Mouse (Mus musculus) embryonic facial prominence, embryonic 14.5 days (tissue): Measurements from ENCODE around the gene Akr7a5. TPM values are rescaled to one million over a fixed set of nuclear protein-coding genes. Genes with fewer than 3 reads are reported as not detected.

Source experiments
- ATAC-seq: fragments of 200-750 bp; cut with Nextera tagmentation; 2 replicates; pipeline ENCODE4 v1.8.0; 2017; ENCODE audit warnings: low read depth, moderate number of reproducible peaks, moderate TSS enrichment
- DNase-seq: peaks from one replicate; pipeline ENCODE4 v3.0.0-alpha.2; 2015; ENCODE audit warnings: low spot score
- H3K27ac ChIP-seq: fragments of 300-500 bp; sonication (generic); replicated peaks from 2 replicates; pipeline ENCODE4 v1.5.1; 2014; ENCODE audit warnings: low read depth, mild to moderate bottlenecking, low read length, moderate library complexity
- H3K27me3 ChIP-seq: fragments of 300-500 bp; sonication (generic); replicated peaks from 2 replicates; pipeline ENCODE4 v1.6.1; 2014; ENCODE audit warnings: low read length; ENCODE audit not compliant: control insufficient read depth, insufficient read depth
- H3K36me3 ChIP-seq: fragments of 300-500 bp; sonication (generic); 2 replicates; pipeline ENCODE4 v1.6.1; 2014; ENCODE audit warnings: low read length, mixed read lengths; ENCODE audit not compliant: control insufficient read depth, insufficient read depth
- H3K4me1 ChIP-seq: fragments of 300-500 bp; sonication (generic); 2 replicates; pipeline ENCODE4 v1.6.1; 2014; ENCODE audit warnings: antibody characterized with exemption, low read length; ENCODE audit not compliant: control insufficient read depth, insufficient read depth
- H3K4me2 ChIP-seq: fragments of 300-500 bp; sonication (generic); 2 replicates; pipeline ENCODE4 v1.6.1; 2014; ENCODE audit warnings: low read depth, mild to moderate bottlenecking, low read length, moderate library complexity, mixed read lengths
- H3K4me3 ChIP-seq: fragments of 300-500 bp; sonication (generic); 2 replicates; pipeline ENCODE4 v1.5.1; 2014; ENCODE audit warnings: low read depth, mild to moderate bottlenecking, low read length
- H3K9ac ChIP-seq: fragments of 300-500 bp; sonication (generic); 2 replicates; pipeline ENCODE4 v1.6.1; 2014; ENCODE audit warnings: low read depth, mild to moderate bottlenecking, low read length, moderate library complexity, mixed read lengths
- H3K9me3 ChIP-seq: fragments of 300-500 bp; sonication (generic); 2 replicates; pipeline ENCODE4 v1.6.1; 2016; ENCODE audit warnings: low read length; ENCODE audit not compliant: control insufficient read depth
- WGBS: fragments of 180-500 bp; shearing (Covaris S2); extraction: QIAGEN DNeasy Blood & Tissue Kit; methylation state at CpG from one replicate; pipeline ENCODE4 v1.1.7; 2014; 5-methylcytosine and 5-hydroxymethylcytosine counted together
- polyA plus RNA-seq: library from polyadenylated mRNA; unstranded; fragments of >200 nt; fragmentation: Nextera tagmentation; extraction: Ambion mirVana; gene quantifications from 2 replicates; pipeline ENCODE4 v1.2.1, GENCODE M21; 2014

The Akr7a5 gene
- polyA plus RNA-seq, 1 experiment from 2014 or later: 68.6 TPM

GRCm38 (mm10) chr4:139287122-139287863 lies 23.3 kb upstream of the Akr7a5 start:
- peak; percentile 67 for DNase-seq
- Histone ChIP-seq H3K36me3 (peaks cover 78% of the 10 kb centered on the region), H3K27ac (no peak overlapping the region), H3K27me3 (no peaks in the 10 kb centered on the region), H3K9me3 (no peaks in the 10 kb centered on the region), H3K4me2 (no peak overlapping the region), H3K9ac (no peak overlapping the region), H3K4me3 (no peak overlapping the region), H3K4me1 (no peaks in the 10 kb centered on the region)
- 73% methylated on average over 18 of the region's 18 CpGs for WGBS
- ATAC-seq: no peak

- ATAC-seq (peak; percentile 41; the same call in 1 of the 2 replicates), DNase-seq (peak; percentile 51)
- no peaks in the 10 kb centered on the region for H3K9me3 ChIP-seq
- no peaks in the 10 kb centered on the region for H3K4me1 ChIP-seq
- peaks cover 66% of the 10 kb centered on the region for H3K36me3 ChIP-seq
- no peak overlapping the region for H3K27ac ChIP-seq
- H3K4me2 ChIP-seq: no peak overlapping the region
- H3K27me3 ChIP-seq: no peaks in the 10 kb centered on the region
- WGBS: 59% methylated on average over 10 of the region's 10 CpGs
- H3K4me3 ChIP-seq: no peak overlapping the region
- H3K9ac ChIP-seq: no peak overlapping the region
Measured at GRCm38 (mm10) chr4:139289017-139289416, 21.5 kb upstream of the Akr7a5 start.

GRCm38 (mm10) chr4:139291099-139291498 lies 19.4 kb upstream of the Akr7a5 start:
- Histone ChIP-seq H3K4me3 (no peak overlapping the region), H3K9me3 (no peaks in the 10 kb centered on the region), H3K9ac (no peak overlapping the region), H3K4me2 (no peak overlapping the region), H3K27ac (no peak overlapping the region), H3K4me1 (no peaks in the 10 kb centered on the region), H3K27me3 (no peaks in the 10 kb centered on the region), H3K36me3 (peaks cover 57% of the 10 kb centered on the region)
- 90% methylated on average over 16 of the region's 16 CpGs for WGBS
- DNase-seq (no peak), ATAC-seq (no peak)

GRCm38 (mm10) chr4:139292038-139292437 lies 18.5 kb upstream of the Akr7a5 start:
- Histone ChIP-seq H3K9me3 (no peaks in the 10 kb centered on the region), H3K36me3 (peaks cover 56% of the 10 kb centered on the region), H3K4me2 (no peak overlapping the region), H3K4me1 (no peaks in the 10 kb centered on the region), H3K27me3 (no peaks in the 10 kb centered on the region), H3K9ac (no peak overlapping the region), H3K27ac (no peak overlapping the region), H3K4me3 (no peak overlapping the region)
- 98% methylated on average over 5 of the region's 5 CpGs for WGBS
- ATAC-seq (no peak), DNase-seq (no peak)

- DNase-seq: no peak
- Histone ChIP-seq H3K27ac (no peak overlapping the region), H3K9me3 (no peaks in the 10 kb centered on the region), H3K4me1 (no peaks in the 10 kb centered on the region), H3K27me3 (no peaks in the 10 kb centered on the region), H3K36me3 (peaks cover 40% of the 10 kb centered on the region), H3K4me3 (no peak overlapping the region), H3K9ac (no peak overlapping the region), H3K4me2 (no peak overlapping the region)
- ATAC-seq: no peak
- WGBS: 73% methylated on average over 4 of the region's 4 CpGs
Measured at GRCm38 (mm10) chr4:139297566-139297965, 13.0 kb upstream of the Akr7a5 start.

GRCm38 (mm10) chr4:139298671-139299366 lies 11.7 kb upstream of the Akr7a5 start:
- H3K36me3 ChIP-seq: peaks cover 44% of the 10 kb centered on the region; the same call in 1 of the 2 replicates
- no peaks in the 10 kb centered on the region for H3K4me1 ChIP-seq
- H3K4me3 ChIP-seq: no peak overlapping the region
- WGBS: 81% methylated on average over 12 of the region's 12 CpGs
- ATAC-seq (no peak), DNase-seq (no peak)
- H3K9me3 ChIP-seq: no peaks in the 10 kb centered on the region
- H3K27me3 ChIP-seq: no peaks in the 10 kb centered on the region
- H3K9ac ChIP-seq: no peak overlapping the region
- no peak overlapping the region for H3K4me2 ChIP-seq
- H3K27ac ChIP-seq: no peak overlapping the region

DNA sequence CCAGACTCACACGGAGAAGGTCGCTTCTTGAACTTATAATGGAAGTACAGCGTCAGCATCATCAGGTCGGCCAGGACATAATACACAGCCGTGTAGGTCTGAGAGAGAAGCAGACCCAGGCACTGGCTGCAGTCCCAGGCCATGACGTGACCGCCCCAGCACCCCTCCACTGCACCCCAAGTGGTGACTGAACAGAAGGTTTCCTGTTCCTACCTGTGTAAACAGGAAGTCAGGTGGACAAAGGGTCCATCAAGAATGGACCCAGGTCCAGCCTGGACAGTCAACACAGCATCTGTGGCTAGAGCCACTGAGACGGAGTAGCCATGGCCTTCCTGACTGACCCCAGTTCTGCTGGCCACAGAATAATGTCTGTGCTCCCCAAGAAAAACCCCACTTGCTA lies 8.8 kb upstream of the Akr7a5 start:
- Histone ChIP-seq H3K9ac (no peak overlapping the region), H3K4me1 (no peaks in the 10 kb centered on the region), H3K27ac (no peak overlapping the region), H3K4me3 (no peak overlapping the region), H3K27me3 (no peaks in the 10 kb centered on the region), H3K4me2 (no peak overlapping the region), H3K9me3 (no peaks in the 10 kb centered on the region), H3K36me3 (peaks cover 51% of the 10 kb centered on the region; the same call in 1 of the 2 replicates)
- 88% methylated on average over 8 of the region's 8 CpGs for WGBS
- no peak for DNase-seq
- ATAC-seq: no peak

GRCm38 (mm10) chr4:139302241-139302640 lies 8.3 kb upstream of the Akr7a5 start:
- Histone ChIP-seq H3K9me3 (no peaks in the 10 kb centered on the region), H3K4me1 (no peaks in the 10 kb centered on the region), H3K4me3 (no peak overlapping the region), H3K4me2 (no peak overlapping the region), H3K9ac (no peak overlapping the region), H3K36me3 (peaks cover 51% of the 10 kb centered on the region; the same call in 1 of the 2 replicates), H3K27me3 (no peaks in the 10 kb centered on the region), H3K27ac (no peak overlapping the region)
- ATAC-seq (no peak), DNase-seq (no peak)
- WGBS: 55% methylated on average over 5 of the region's 5 CpGs
